Mouse (Mus musculus) myocyte (in vitro differentiated cells): Measurements from ENCODE around the gene I830077J02Rik. TPM values are rescaled to one million over a fixed set of nuclear protein-coding genes. Genes with fewer than 3 reads are reported as not detected.
A peak's percentile ranks its signal among the peaks of the same experiment; 100 is the strongest.
"Not testable (repeated sequence)": the region's sequence is repeated elsewhere in the genome, so short reads cannot be mapped to it uniquely, and the experiment has no call there.

Source experiments
- H3K27me3 ChIP-seq: one replicate; pipeline ENCODE4 v1.6.1; 2011; ENCODE audit not compliant: control insufficient read depth, insufficient read depth, insufficient read length
- H3K36me3 ChIP-seq: one replicate; pipeline ENCODE4 v1.6.1; 2011; ENCODE audit not compliant: control insufficient read depth, insufficient read depth
- H3K4me2 ChIP-seq: one replicate; pipeline ENCODE4 v1.6.1; 2011; ENCODE audit warnings: low read depth, control low read depth
- H3K4me3 ChIP-seq: one replicate; pipeline ENCODE4 v1.5.1; 2011; ENCODE audit warnings: mild to moderate bottlenecking, control low read depth, moderate library complexity
- H3K79me2 ChIP-seq: one replicate; pipeline ENCODE4 v1.6.1; 2011; ENCODE audit not compliant: control insufficient read depth, insufficient read depth
- H3ac ChIP-seq: one replicate; pipeline ENCODE4 v1.6.1; 2011; ENCODE audit not compliant: control insufficient read depth, insufficient read length
- CEBPB ChIP-seq: IDR thresholded peaks from 2 replicates; pipeline ENCODE4 v1.6.1; 2011; ENCODE audit warnings: mild to moderate bottlenecking, moderate library complexity; ENCODE audit not compliant: poor library complexity, insufficient read depth, severe bottlenecking
- E2F4 ChIP-seq: IDR thresholded peaks from one replicate; pipeline ENCODE4 v1.6.1; 2011; ENCODE audit warnings: mild to moderate bottlenecking, control low read depth, moderate library complexity; ENCODE audit not compliant: insufficient read depth
- MAX ChIP-seq: IDR thresholded peaks from one replicate; pipeline ENCODE4 v1.6.1; 2011; ENCODE audit warnings: low read depth, mild to moderate bottlenecking, control low read depth
- MYOD1 ChIP-seq, 3 experiments: IDR thresholded peaks; one replicate each; pipeline ENCODE4 v1.6.1; 2011; ENCODE audit warnings: control low read depth in 2 of 3, low read depth in 2 of 3, mild to moderate bottlenecking in 2 of 3, moderate library complexity in 1 of 3; ENCODE audit not compliant: insufficient read length in 2 of 3, control insufficient read depth in 1 of 3
- MYOG ChIP-seq, 3 experiments: IDR thresholded peaks; one replicate each; pipeline ENCODE4 v1.6.1; 2011; ENCODE audit warnings: control low read depth in 2 of 3, low read depth in 2 of 3, mild to moderate bottlenecking in 2 of 3; ENCODE audit not compliant: insufficient read length in 2 of 3, control insufficient read depth in 1 of 3, insufficient read depth in 1 of 3
- POLR2AphosphoS2 ChIP-seq: IDR thresholded peaks from one replicate; pipeline ENCODE4 v1.6.1; 2011; ENCODE audit warnings: low read depth, control low read depth; ENCODE audit not compliant: insufficient read length
- REST ChIP-seq: IDR thresholded peaks from one replicate; pipeline ENCODE4 v1.6.1; 2011; ENCODE audit warnings: mild to moderate bottlenecking, control low read depth, moderate library complexity; ENCODE audit not compliant: insufficient read depth, insufficient read length
- SRF ChIP-seq: IDR thresholded peaks from one replicate; pipeline ENCODE4 v1.6.1; 2011; ENCODE audit warnings: low read depth; ENCODE audit not compliant: control insufficient read depth, insufficient read length
- TCF12 ChIP-seq: IDR thresholded peaks from one replicate; pipeline ENCODE4 v1.6.1; 2011; ENCODE audit warnings: mild to moderate bottlenecking, control low read depth; ENCODE audit not compliant: poor library complexity, insufficient read depth, severe bottlenecking
- TCF3 ChIP-seq: IDR thresholded peaks from one replicate; pipeline ENCODE4 v1.6.1; 2011; ENCODE audit warnings: low read depth, control low read depth; ENCODE audit not compliant: insufficient read length
- USF1 ChIP-seq: IDR thresholded peaks from one replicate; pipeline ENCODE4 v1.6.1; 2011; ENCODE audit warnings: low read depth, mild to moderate bottlenecking, control low read depth, moderate library complexity
- polyA plus RNA-seq: library from polyadenylated mRNA; unstranded; fragments of >200 nt; fragmentation: generic; extraction: Trizol; gene quantifications from one replicate; pipeline ENCODE4 v1.2.1, GENCODE M21; 2012; ENCODE audit warnings: missing spikeins

The I830077J02Rik gene
- polyA plus RNA-seq, 1 experiment = 0.07 TPM

DNA sequence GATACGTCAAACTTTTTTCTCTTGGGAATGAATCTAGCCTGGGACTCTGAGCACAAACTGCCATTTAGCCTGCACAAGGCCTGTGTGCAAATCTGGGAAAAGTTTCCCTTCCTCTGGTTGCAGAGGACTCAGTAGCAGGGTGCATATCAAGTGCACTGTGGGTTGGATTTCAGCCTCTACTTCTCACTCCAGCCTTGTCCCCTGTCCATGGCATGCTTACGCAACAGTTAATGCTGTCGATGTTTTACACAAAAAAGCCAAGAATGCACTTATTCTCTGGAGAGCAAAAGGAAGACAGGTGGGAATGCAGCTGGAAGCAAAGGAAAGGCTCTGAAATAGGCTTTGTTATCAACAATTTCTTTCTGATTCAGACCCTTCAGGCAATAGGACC is 14.1 kb downstream of the I830077J02Rik start:
- Histone ChIP-seq H3ac (no peak overlapping the region), H3K4me2 (no peak overlapping the region), H3K79me2 (no peaks in the 10 kb centered on the region), H3K27me3 (no peaks in the 10 kb centered on the region), H3K36me3 (no peaks in the 10 kb centered on the region), H3K4me3 (no peak overlapping the region)
- TF ChIP-seq E2F4 (no peak), SRF (no peak), REST (no peak)

DNA sequence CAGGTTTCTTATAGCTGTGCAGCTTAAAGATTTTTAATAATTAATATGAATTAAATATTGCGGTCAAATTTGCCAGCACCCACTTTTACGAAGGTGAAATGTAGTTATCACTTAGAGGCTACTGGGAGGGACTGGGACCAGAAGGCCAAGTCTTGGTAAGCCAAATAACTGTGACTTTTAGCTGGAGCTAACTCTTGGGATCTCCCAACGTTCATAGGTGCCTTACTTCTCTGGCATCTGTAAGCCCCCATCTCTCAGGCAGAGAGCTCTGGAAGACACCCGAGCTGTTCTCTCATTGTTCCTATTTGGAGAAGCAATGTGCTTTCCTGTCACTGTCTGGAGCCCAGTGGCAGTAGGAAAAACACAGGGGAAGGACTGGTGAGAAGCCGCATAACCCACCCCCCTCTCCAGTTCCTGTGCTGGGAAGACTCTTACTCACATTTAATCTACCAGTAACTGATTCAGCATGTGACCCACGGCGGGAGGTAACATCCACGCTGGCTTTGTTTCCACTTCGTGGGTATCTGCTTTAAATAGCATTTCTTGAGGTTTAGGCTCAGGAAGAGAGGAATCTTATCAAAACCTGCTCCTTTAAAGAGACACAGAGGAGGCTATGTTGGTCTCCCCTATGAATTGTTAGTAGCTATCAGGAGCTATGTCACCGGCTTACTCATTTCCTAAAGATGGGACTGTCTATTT is 14.7 kb downstream of the I830077J02Rik start:
- Histone ChIP-seq H3K27me3 (no peaks in the 10 kb centered on the region), H3ac (no peak overlapping the region), H3K4me2 (no peak overlapping the region), H3K79me2 (no peaks in the 10 kb centered on the region), H3K4me3 (no peak overlapping the region), H3K36me3 (no peaks in the 10 kb centered on the region)
- TF ChIP-seq USF1 (peak; percentile 50), POLR2AphosphoS2 (no peak), E2F4 (no peak), MYOG (IDR thresholded peaks at IDR 0.05; ENCODE audit: control insufficient read depth in 1 of 3, insufficient read depth in 1 of 3, insufficient read length in 2 of 3, low read depth in 2 of 3) (no peak)

DNA sequence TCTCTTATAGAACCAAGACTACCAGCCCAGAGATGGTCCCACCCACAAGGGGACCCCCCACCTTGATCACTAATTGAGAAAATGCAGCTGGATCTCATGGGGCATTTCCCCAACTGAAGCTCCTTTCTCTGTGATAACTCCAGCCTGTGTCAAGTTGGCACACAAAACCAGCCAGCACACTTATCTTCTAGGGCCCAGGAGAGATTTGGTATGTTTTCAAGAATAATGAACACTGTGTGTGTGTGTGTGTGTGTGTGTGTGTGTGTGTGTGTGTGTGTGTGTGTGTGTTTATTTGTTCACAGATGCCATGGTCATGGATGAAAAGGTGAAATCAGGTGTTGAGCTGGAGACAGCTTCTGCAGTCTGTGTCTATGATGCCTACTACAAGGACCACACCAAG is 16.0 kb downstream of the I830077J02Rik start:
- not testable (repeated sequence) for H3K4me2 ChIP-seq, H3K4me3 ChIP-seq, H3K36me3 ChIP-seq, H3K27me3 ChIP-seq, H3K79me2 ChIP-seq, H3ac ChIP-seq

DNA sequence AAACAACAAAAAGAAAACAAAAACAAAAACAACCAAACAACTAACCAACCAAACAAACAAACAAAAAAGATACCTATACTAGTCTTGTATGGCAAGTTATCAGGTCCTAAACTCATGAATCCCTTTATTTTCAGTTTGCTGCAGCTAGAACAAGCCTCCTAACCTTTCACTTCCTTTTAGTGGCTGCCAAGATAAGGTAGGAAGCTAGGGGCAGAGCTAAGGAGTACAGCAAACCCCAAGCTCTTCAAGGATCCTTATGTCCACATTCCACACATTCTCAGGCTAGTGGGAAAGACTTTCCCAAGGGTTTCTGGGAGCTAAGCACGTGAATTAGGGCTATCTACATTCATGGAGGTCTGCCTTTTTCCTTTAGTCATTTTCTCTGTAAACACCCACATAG is 17.2 kb downstream of the I830077J02Rik start:
- TF ChIP-seq REST (no peak), CEBPB (no peak), POLR2AphosphoS2 (no peak), TCF3 (no peak), USF1 (no peak), TCF12 (no peak), E2F4 (no peak)
- H3K4me2 ChIP-seq = no peak overlapping the region
- H3K79me2 ChIP-seq = no peaks in the 10 kb centered on the region
- no peak overlapping the region for H3K4me3 ChIP-seq
- no peak overlapping the region for H3ac ChIP-seq
- no peaks in the 10 kb centered on the region for H3K27me3 ChIP-seq
- H3K36me3 ChIP-seq = no peaks in the 10 kb centered on the region

DNA sequence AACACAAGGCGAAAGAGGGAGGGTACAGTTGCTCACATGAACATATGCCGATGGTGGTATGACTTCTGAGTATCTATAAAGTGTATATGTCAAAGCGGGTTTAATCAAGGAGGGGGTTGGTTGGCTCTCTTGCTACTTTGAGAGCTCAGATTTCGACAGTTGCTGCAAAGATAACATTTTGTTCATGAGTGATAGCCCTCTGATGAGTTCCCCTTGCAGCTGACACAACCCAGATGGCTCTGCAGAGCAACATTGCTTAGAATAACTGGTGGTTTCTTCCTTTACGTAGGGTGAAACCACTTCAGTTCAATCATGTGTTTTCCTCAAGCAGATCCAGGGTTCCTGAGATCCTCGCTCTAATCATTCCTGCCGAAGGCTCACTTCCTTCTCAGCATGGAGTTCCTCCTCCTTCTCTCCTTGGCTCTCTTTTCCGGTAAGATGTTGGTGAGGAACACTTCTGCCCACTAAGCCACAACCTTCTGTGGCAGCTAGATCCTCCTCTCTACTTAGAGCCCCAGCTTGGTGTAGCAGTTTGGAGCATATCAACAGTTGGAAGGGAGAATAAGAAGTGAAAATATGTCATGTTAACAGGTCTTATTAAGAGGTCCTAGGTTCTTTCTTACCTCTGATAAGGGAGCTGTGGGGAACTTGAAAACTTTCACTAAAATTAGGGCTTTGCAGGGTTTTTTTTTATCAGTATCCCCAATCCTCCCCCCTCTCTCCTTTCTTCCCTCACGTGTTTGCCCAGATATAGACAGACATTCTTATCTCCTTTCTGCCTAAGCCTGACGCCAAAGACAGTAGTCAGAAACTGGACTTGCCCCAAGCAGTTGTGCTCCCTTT is 18.4 kb downstream of the I830077J02Rik start:
- TF ChIP-seq TCF3 = no peak
- no peak for TF ChIP-seq E2F4
- TF ChIP-seq MYOD1 (IDR thresholded peaks at IDR 0.05; ENCODE audit: control insufficient read depth in 1 of 3, insufficient read length in 2 of 3, low read depth in 2 of 3) = no peak
- no peak for TF ChIP-seq POLR2AphosphoS2
- no peak for TF ChIP-seq MAX
- TF ChIP-seq CEBPB = no peak
- no peak for TF ChIP-seq TCF12
- H3K4me2 ChIP-seq = peak overlapping the region; percentile 40

More for the DNA sequence above, 18.4 kb downstream of the I830077J02Rik start:
- Histone ChIP-seq H3K36me3 (no peaks in the 10 kb centered on the region), H3K4me3 (no peak overlapping the region), H3ac (no peak overlapping the region), H3K79me2 (no peaks in the 10 kb centered on the region), H3K27me3 (no peaks in the 10 kb centered on the region)
